Mouse (Mus musculus): ENCODE results near the gene 1500009C09Rik.
"Not testable (repeated sequence)": the region's sequence is repeated elsewhere in the genome, so short reads cannot be mapped to it uniquely, and the experiment has no call there.

The 1500009C09Rik gene

GRCm38 (mm10) chr15:82218778-82219666, 33.2 kb upstream of the 1500009C09Rik start:
- in situ Hi-C loops (cut with MboI), result no loop called here

DNA sequence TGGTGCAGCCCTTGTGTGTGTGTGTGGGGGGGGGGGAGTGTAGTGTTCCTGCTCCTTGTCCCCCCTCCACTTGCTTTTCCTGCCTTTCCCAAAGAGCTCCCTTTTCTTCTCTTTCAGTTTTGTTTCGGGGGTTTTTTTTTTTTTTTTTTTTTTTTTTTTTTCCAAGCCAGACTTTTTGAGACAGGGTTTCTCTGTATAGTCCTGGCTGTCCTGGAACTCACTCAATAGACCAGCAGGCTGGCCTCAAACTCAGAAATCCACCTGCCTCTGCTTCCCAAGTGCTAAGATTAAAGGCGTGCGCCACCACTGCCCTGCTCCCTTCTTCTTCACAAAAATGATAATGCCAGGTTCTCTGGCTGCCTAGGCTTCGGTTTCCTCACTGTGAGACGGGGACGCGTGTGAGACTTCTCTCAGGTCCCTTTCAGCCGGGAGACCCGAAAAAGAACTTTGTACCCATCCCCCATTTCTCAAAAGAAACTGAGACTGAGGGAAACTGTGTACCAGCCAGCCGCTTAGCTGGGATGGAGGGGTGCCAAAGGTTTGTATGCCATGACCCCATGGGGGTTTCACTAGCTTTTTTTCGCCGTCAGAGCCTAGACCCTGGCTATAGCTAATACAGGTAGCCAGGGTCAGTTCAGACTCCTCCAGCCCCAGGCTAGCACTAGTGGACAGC, 32.1 kb upstream of the 1500009C09Rik start:
- in situ Hi-C loops (cut with MboI), result no loop called here

DNA sequence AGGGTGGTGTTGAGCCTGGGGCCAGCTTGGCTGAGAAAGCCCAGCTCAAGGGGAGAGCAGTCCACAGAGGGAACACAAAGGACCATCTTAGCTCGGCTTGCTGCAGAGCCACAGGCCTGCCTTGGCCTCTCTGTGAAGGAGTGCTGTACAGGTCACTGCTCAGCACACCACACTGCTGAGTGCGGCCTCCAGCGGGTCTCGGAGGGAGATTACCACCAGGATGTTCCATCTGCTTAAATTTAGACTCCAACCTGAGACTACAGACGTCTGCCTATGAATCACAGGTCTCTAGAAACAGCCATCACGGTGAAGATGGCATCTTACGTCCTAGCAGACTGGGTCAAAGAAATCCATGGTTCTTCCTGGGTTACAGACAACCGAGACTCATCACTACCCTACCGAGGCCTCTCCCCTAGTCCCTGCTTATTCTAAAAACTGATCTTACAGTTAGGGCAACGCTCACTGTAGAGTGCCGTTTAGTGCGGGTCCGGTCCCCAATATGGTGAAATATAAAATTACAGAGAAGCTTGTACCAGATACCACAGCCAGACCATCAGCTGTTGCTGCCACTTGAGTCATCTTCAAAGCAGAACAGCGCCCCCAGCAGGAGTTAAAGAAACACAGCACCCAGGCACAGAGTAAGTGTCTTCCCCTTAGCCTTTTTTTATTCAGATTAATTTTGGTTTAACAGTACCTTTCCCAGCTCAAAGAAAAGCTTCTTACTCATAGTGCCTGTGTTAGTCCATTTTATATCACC, 30.9 kb upstream of the 1500009C09Rik start:
- in situ Hi-C loops (cut with MboI), result no loop called here

DNA sequence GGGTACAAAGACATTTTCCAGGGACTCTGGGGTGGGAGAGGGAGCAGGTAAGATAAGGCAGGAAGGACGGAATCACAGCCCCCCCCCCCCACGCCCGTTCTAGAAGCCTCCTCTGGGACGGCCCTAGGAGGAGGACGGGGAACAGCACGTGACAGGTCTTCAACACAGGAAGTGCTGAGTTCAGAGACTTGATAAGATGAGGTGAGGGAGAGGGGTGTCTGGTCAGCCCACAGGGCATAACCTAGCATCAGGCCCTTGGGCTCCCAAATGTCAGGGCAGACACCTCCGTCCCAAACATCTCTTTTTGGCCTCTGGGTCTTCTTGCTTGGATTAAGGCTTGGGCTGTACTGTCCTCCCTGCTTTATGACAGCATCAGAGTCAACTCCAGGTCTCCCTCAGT, 28.9 kb upstream of the 1500009C09Rik start:
- in situ Hi-C loops (cut with MboI), result no loop called here

DNA sequence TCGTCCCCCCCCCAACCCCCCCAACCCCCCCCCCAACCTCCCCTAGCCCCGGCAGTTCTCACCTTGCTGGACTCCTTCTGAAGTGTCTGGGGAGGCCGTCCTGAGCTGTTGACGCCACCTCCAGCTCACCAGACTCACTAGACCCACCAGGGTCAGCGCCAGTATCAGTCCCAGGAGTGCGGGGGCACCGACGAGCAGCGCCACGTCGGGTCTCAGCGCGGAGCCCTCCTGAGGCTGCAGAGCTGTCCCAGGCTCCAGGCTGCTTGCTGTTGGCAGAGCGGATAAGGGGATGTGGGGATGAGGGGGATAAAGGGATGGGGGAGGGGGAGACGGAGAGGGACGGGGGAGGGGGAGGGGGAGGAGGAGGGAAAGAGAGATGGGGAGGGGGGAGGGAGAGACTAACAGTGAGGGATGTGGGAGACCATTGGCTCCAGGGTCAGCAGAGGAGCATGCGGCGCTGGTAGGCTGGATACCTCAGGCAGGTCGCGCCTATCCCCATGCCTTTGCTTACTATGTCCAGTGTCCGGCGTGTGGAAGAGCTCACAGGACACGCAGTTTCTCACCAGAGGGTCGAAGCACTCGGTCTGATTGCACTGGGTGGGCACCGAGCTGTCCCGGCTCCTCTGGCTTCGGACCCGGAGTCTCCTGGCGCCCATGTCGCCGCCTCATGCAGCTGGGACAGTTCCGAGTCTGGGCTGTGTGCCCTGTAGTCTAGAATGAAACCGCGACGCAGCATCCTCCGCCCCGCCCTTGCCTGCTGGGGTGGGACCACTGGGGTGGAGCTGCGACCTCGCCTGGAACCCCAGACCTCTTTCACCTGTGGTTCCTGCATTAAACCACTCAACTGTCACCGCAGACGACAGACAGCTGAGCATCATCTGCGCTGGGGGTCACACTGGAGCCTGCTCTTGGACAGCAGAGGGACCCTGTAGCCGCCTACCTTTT, 28.3 kb upstream of the 1500009C09Rik start, which contains the start of gene Tnfrsf13c:
Gene Tnfrsf13c (minus strand): TSS at position 713 of the 945 bp plus-strand sequence.
- in situ Hi-C loops (cut with MboI), result no loop called here

GRCm38 (mm10) chr15:82224602-82225215, 27.5 kb upstream of the 1500009C09Rik start:
- in situ Hi-C loops (cut with MboI), result loop anchor here (5.0 kb wide), 1 partner anchor 82 kb away; no protein-coding TSS in a partner anchor

DNA sequence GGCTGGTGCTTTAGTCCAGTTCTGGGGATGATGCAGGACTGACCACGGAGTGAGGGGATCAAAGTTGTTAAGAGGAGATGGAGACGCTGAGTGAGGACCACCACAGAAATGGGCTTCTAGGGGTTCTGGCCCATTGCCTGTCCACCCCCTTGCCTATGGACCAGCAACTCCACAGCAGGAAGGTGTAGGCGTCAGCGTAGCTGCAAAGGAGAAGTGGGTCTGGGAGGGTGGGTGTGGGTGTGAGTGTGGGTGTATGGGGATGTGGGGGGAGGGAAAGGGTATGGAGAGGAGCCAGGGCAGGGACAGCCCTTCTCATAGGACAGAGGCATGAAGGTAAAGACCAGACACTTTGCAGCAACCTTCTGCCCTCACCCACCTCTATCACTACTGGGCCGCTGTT, 26.4 kb upstream of the 1500009C09Rik start:
- in situ Hi-C loops (cut with MboI), result loop anchor here (5.0 kb wide), 1 partner anchor 83 kb away; no protein-coding TSS in a partner anchor

- in situ Hi-C loops (cut with MboI), result loop anchor here (5.0 kb wide), 1 partner anchor 87 kb away; no protein-coding TSS in a partner anchor
Observed at GRCm38 (mm10) chr15:82229542-82230045, 22.6 kb upstream of the 1500009C09Rik start.

- in situ Hi-C loops (cut with MboI), result no loop called here
Observed at GRCm38 (mm10) chr15:82230098-82230611, 22.0 kb upstream of the 1500009C09Rik start.

DNA sequence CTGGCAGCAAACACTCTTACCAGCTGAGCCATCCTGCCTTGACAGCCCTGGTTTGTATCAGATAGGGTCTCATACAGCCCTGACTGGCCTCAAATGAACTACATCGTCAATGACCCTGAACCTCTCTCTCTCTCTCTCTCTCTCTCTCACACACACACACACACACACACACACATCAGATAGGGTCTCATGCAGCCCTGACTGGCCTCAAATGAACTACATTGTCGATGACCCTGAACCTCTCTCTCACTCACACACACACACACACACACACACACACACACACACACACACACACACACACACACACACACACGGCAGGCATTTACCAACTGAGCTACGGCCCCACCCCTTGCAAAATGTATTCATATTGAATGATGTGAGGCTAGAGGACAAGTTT, 21.1 kb upstream of the 1500009C09Rik start:
- in situ Hi-C loops (cut with MboI), result no loop called here

DNA sequence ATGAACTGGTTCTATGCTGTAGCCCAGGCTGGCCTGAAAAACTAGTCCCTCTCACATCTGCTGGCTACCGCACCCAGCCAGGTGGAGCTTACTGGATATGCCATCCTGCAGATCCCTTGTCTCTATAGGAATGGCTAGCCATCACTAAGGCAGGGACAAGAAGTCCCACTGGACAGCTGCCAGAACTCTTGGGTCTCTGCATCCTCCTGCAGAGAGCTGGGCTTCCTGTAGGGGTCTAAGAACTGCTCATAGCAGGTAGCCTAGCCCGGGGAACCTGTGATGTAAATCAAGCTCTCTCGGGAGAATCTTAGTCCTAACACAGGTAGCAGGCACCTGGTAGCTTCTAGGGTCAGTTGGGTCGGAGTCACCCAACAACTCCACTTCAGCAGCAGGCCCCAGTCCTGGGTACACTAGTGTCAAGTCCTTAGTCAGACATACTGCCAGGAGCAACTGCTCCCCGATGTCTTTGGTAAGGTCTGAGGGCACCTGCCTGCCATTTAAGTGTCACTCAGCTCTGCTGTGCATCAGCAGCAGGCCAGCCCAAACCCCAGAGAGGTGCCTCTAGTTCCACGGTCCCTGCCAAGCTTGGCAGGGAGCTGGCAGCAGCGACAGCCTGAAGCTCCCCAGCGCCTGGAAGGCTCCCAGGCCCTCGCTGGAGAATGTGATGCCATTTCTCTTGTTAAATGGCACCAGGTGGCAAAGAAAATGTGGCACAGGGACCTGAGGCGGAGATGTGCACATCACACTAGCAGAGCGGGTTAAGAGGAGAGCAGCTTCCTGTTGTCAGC, 20.4 kb upstream of the 1500009C09Rik start:
- in situ Hi-C loops (cut with MboI), result no loop called here

- in situ Hi-C loops (cut with MboI), result no loop called here
Observed at GRCm38 (mm10) chr15:82232651-82233050, 19.5 kb upstream of the 1500009C09Rik start.

GRCm38 (mm10) chr15:82235661-82236060, 16.5 kb upstream of the 1500009C09Rik start:
- in situ Hi-C loops (cut with MboI), result no loop called here

DNA sequence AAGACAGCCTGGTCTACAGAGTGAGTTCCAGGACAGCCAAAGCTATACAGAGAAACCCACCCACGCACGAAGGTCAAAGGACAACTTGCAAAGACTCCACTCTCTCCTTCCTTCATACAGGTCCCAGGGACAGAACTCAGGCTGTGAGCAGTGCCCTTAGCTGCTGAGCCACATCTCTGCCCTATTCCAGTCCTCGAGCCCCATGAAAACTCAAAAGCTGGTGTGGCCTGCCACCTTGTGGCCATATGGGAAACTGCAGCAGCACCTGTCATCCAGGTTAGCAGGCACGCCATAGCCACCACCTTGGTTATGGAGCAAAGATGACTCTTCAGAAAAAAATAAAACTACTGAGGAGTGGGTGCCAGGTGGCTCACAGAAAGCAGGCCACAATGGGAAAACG, 15.6 kb upstream of the 1500009C09Rik start:
- in situ Hi-C loops (cut with MboI), result no loop called here

DNA sequence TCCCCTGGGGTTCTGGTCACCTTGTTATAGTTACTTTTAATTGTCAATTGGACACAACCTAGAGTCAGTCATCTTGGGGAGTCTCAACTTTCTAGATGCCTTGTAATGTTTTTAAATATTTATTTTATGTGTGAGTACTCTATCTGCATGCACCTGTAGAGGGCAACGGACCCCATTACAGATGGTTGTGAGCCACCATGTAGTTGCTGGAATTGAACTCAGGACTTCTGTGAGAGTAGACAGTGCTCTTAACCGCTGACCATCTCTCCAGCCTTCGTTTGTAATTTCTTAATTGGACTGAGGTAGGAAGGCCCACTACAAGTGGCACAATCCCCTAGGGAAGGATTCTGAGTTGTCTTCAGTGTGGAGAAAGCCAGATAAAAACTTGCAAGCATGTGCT, 8.9 kb upstream of the 1500009C09Rik start:
- in situ Hi-C loops (cut with MboI), result no loop called here

DNA sequence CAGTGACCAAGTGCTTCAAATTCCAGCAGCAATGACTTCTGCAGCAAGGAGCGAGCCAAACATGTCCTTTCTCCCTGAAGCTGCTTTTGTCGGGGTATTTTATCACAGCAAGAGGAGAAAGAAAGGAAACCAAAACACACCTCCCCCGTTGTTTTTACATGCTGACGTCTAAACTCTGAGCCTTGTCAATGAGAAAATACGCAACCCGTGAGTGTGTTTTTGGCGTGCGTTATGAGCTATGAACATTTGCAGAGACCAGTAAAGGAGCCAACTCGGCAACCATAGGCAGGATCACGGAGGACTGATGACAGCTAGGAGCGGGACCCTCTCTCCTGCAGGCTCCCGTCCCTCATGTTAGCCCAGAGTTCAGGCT, 8.5 kb upstream of the 1500009C09Rik start:
- in situ Hi-C loops (cut with MboI), result no loop called here

GRCm38 (mm10) chr15:82244115-82244804, 7.9 kb upstream of the 1500009C09Rik start, which contains the start of gene Cenpm:
Cenpm (minus strand) TSS chr15:82244748.
- in situ Hi-C loops (cut with MboI), result no loop called here

GRCm38 (mm10) chr15:82244805-82245161, 7.4 kb upstream of the 1500009C09Rik start:
- in situ Hi-C loops (cut with MboI), result not testable (repeated sequence)

Measured in mature B cell (primary cell).